Mouse (Mus musculus) G1E (cell line): Measurements from ENCODE around the gene Ankrd54. TPM values are rescaled to one million over a fixed set of nuclear protein-coding genes. Genes with fewer than 3 reads are reported as not detected.

Source experiments
- ATAC-seq: 2 replicates; pipeline ENCODE4 v1.8.0; 2016; ENCODE audit warnings: mild to moderate bottlenecking; ENCODE audit not compliant: insufficient number of reproducible peaks, poor library complexity, low FRiP score, severe bottlenecking; ENCODE audit errors: extremely low read depth
- DNase-seq: peaks from one replicate; pipeline ENCODE4 v3.0.0; 2012; ENCODE audit warnings: low spot score
- H3K27me3 ChIP-seq: 2 replicates; pipeline ENCODE4 v1.6.1; 2012; ENCODE audit warnings: mild to moderate bottlenecking, low read length, inconsistent platforms; ENCODE audit not compliant: insufficient read depth
- H3K36me3 ChIP-seq: replicated peaks from 2 replicates; pipeline ENCODE3; 2012; ENCODE audit warnings: mild to moderate bottlenecking, inconsistent platforms
- H3K4me1 ChIP-seq: 2 replicates; pipeline ENCODE4 v1.6.1; 2012; ENCODE audit warnings: low read depth, low read length, inconsistent platforms, mixed read lengths; ENCODE audit not compliant: insufficient read depth
- H3K4me3 ChIP-seq: 2 replicates; pipeline ENCODE4 v1.5.1; 2012; ENCODE audit warnings: low read depth, mild to moderate bottlenecking, inconsistent platforms, low read length, moderate library complexity, mixed read lengths
- H3K9me3 ChIP-seq: replicated peaks from 2 replicates; pipeline ENCODE4 v1.6.1; 2012; ENCODE audit warnings: inconsistent platforms
- CTCF ChIP-seq: IDR thresholded peaks from 2 replicates; pipeline ENCODE4 v1.5.1; 2012; ENCODE audit warnings: low read depth, low read length, inconsistent platforms, mixed read lengths
- GATA1 ChIP-seq: IDR thresholded peaks from 2 replicates; pipeline ENCODE4 v1.6.1; 2012; ENCODE audit warnings: borderline replicate concordance, low read length, inconsistent platforms, mixed read lengths
- GATA2 ChIP-seq: IDR thresholded peaks from 2 replicates; pipeline ENCODE4 v1.6.1; 2012; ENCODE audit warnings: low read depth, low read length, inconsistent platforms, borderline replicate concordance
- POLR2AphosphoS5 ChIP-seq: IDR thresholded peaks from 2 replicates; pipeline ENCODE4 v1.6.1; 2012; ENCODE audit warnings: low read depth, low read length, inconsistent platforms; ENCODE audit not compliant: insufficient replicate concordance
- TAL1 ChIP-seq: conservative IDR thresholded peaks from 2 replicates; pipeline ENCODE4 v1.6.1; 2012; ENCODE audit warnings: low read depth, low read length, inconsistent platforms, mixed read lengths
- polyA plus RNA-seq: library from polyadenylated mRNA; stranded (reverse); fragments of >175 nt; gene quantifications from 2 replicates; pipeline ENCODE4 v1.2.3, GENCODE M21; 2012
- total RNA-seq, 2 experiments: library from RNA; stranded (forward) in 1 of 2; stranded (reverse) in 1 of 2; fragments of 200-1000 nt in 1 of 2; fragments of >200 nt in 1 of 2; fragmentation: Nextera tagmentation in 1 of 2; gene quantifications; 2 replicates each; pipeline ENCODE4 v1.2.3; 2014 to 2017

The Ankrd54 gene
- total and polyA plus RNA-seq, 3 experiments, result 15.7 to 51.9 (median 15.8) TPM

DNA sequence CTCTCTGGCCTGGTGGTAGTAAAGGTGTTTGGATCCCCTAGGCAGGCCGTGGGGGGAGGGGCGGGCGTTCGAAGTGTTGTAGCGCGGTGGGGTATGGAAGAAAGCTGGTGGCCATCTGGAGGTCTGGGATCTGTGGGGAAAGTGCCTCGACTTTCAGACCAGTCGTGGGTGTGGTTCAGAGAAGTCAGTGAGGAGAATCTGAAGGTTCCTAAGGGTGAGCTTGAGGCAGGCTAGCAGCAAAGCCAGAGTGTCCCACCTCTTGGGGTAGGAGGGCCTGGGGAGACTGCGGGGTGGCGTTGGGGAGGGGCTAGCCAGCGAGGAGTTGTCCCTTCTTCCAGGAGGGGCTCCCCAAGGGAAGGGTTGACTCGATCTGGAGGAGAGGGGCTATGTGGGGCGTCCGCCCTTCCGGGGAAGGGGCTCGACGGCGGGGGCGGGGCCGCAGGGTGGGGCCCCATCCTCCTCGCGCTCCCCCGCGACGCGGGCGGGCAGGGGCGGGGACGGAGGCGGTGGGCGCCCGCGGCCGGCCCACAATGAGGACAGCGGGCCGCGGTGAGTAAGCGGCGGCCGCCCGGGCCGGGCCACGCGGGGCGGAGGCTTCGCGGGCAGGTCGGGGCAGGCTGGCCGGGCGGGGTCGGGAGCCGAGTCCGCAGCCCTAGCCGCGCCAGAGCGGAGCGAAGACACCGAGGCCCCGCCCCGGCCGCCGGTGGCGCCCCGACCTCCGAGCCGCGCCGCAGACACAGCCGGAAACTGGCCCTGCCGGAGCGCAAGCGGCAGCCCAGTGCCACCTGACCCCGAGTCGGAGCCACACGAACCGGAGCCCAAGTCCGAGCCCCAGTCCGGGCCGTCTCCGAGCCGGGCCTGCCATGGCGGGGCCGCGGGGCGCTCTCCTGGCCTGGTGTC, 46.0 kb upstream of the Ankrd54 start, which contains the start of gene Micall1:
Gene Micall1 (plus strand): TSS at position 478 of the 900 bp plus-strand sequence.
- ATAC-seq (peak; percentile 4; the same call in 1 of the 2 replicates), DNase-seq (peak; percentile 77)
- peaks cover 45% of the 10 kb centered on the region for H3K27me3 ChIP-seq
- no peaks in the 10 kb centered on the region for H3K9me3 ChIP-seq
- H3K36me3 ChIP-seq, result peaks cover 16% of the 10 kb centered on the region
- peak within 1 kb of the TSS; percentile 80 for H3K4me3 ChIP-seq
- TF ChIP-seq GATA2 (no peak), GATA1 (no peak), POLR2AphosphoS5 (no peak), TAL1 (no peak)
- H3K4me1 ChIP-seq, result peaks cover 36% of the 10 kb centered on the region

DNA sequence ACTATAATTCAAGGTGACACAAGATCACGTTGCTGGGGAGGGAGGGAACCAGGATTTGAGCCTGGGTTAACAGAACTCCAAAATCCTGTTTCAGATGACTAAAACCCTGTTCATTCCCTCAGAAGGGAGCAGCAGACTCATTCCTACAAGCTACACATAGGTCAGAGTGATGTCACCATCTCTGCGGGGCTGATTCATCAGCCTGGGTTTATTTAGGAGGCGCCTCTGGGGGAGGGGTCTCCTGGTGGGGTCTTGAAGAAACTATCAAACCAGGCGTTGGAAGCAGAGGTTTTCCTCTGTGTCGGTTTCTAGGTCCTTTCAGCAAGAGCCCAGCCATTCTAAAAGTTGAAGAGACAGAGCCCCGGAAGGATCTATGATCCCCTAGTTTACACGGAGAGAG, 45.3 kb upstream of the Ankrd54 start:
- Histone ChIP-seq H3K27me3 (peaks cover 50% of the 10 kb centered on the region), H3K4me3 (no peak overlapping the region), H3K9me3 (no peaks in the 10 kb centered on the region), H3K36me3 (peaks cover 15% of the 10 kb centered on the region), H3K4me1 (peaks cover 36% of the 10 kb centered on the region)
- DNase-seq (no peak), ATAC-seq (no peak)
- TF ChIP-seq GATA1, result no peak
- no peak for TF ChIP-seq CTCF
- no peak for TF ChIP-seq TAL1
- TF ChIP-seq GATA2, result no peak
- no peak for TF ChIP-seq POLR2AphosphoS5

DNA sequence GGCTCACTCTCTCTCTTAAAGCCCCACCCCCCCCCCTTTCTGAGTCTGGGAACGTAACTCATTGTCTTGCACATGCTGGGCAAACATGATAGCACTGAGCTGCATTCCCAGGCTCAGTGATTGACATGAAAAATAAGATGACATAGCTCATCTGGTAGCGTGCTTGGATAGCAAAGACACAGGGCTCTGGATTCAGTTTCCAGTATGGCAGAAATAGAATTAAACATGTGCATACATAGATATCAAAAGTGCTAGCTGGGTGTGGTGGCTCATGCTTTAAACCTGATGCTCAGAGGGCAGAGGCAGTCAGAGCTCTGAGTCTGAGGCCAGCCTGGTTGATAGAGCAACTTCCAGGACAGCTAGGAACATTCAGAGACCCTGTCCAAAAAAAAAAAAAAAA, 43.1 kb upstream of the Ankrd54 start:
- DNase-seq (no peak), ATAC-seq (no peak)
- Histone ChIP-seq H3K4me1 (peaks cover 36% of the 10 kb centered on the region), H3K27me3 (peaks cover 60% of the 10 kb centered on the region), H3K36me3 (peaks cover 2% of the 10 kb centered on the region), H3K4me3 (no peak overlapping the region), H3K9me3 (no peaks in the 10 kb centered on the region)
- TF ChIP-seq GATA1, result no peak
- no peak for TF ChIP-seq GATA2
- no peak for TF ChIP-seq CTCF
- no peak for TF ChIP-seq POLR2AphosphoS5
- TF ChIP-seq TAL1, result no peak

- H3K4me1 ChIP-seq, result peaks cover 11% of the 10 kb centered on the region
- DNase-seq, result no peak
- ATAC-seq, result no peak
- H3K9me3 ChIP-seq, result no peaks in the 10 kb centered on the region
- no peak overlapping the region for H3K4me3 ChIP-seq
- H3K27me3 ChIP-seq, result peaks cover 58% of the 10 kb centered on the region
- TF ChIP-seq GATA1 (no peak), GATA2 (no peak), POLR2AphosphoS5 (no peak), TAL1 (no peak), CTCF (no peak)
- no peaks in the 10 kb centered on the region for H3K36me3 ChIP-seq
These were observed 40.6 kb upstream of the Ankrd54 start for GRCm38 (mm10) chr15:79103264-79103663.

- no peak overlapping the region for H3K4me3 ChIP-seq
- no peaks in the 10 kb centered on the region for H3K9me3 ChIP-seq
- no peak for TF ChIP-seq GATA1
- TF ChIP-seq CTCF, result no peak
- TF ChIP-seq GATA2, result no peak
- H3K27me3 ChIP-seq, result peaks cover 53% of the 10 kb centered on the region
- peaks cover 9% of the 10 kb centered on the region; the same call in 1 of the 2 replicates for H3K4me1 ChIP-seq
- ATAC-seq (no peak), DNase-seq (no peak)
- H3K36me3 ChIP-seq, result peaks cover 10% of the 10 kb centered on the region
These were observed 38.8 kb upstream of the Ankrd54 start for GRCm38 (mm10) chr15:79101531-79101930.

DNA sequence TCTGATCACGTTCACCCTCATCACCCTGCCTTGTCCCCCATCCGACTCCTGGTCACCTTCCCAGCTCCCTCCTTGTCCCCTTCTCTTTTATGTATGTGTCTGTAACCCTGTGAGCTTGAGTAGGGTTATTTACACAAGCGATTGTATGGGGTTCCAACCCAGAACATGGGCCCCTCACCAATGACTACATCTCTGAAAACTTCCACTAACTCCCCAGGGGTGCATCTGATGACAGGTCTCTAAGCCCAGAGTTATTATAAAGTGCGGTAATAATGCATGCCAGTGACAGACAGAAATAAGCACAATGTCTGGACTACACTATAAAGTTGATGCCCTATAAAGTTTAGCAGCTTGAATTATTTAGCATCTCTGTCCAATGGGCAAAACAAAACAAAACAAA, 37.7 kb upstream of the Ankrd54 start:
- peaks cover 3% of the 10 kb centered on the region; the same call in 1 of the 2 replicates for H3K4me1 ChIP-seq
- H3K9me3 ChIP-seq, result no peaks in the 10 kb centered on the region
- TF ChIP-seq CTCF (no peak), TAL1 (no peak), GATA1 (no peak), GATA2 (no peak), POLR2AphosphoS5 (no peak)
- ATAC-seq, result no peak
- H3K36me3 ChIP-seq, result peaks cover 21% of the 10 kb centered on the region
- no peak overlapping the region for H3K4me3 ChIP-seq
- no peak for DNase-seq
- peaks cover 46% of the 10 kb centered on the region for H3K27me3 ChIP-seq
